Mouse (Mus musculus): ENCODE results near the gene Gm21170. TPM values are rescaled to one million over a fixed set of nuclear protein-coding genes. Genes with fewer than 3 reads are reported as not detected.
"Not testable (repeated sequence)": the region's sequence is repeated elsewhere in the genome, so short reads cannot be mapped to it uniquely, and the experiment has no call there.

Gene Gm21170
- polyA plus RNA-seq (2014; fragmentation: Nextera tagmentation; extraction: Ambion mirVana) = not detected in 2 replicates

GRCm38 (mm10) chrY:47690998-47691397 is at the start of gene Gm21170:
Gm21170 (minus strand) TSS chrY:47691098.
- not testable (repeated sequence) for DNase-seq; H3K27me3 ChIP-seq (ENCODE audit: insufficient read depth, low read length); H3K27ac ChIP-seq (ENCODE audit: low read depth); H3K9me3 ChIP-seq (ENCODE audit: low read depth, low read length); H3K4me2 ChIP-seq; ATAC-seq (ENCODE audit: insufficient read depth); H3K4me1 ChIP-seq (ENCODE audit: insufficient read depth); H3K36me3 ChIP-seq (ENCODE audit: insufficient read depth); H3K9ac ChIP-seq; H3K4me3 ChIP-seq (ENCODE audit: low read depth, low read length)
- no CpG with 5 or more reads among the region's 2 CpGs for WGBS

Other genes starting within 250 kb of the Gm21170 start
- not detected in 2 replicates for gene Gm21256, start 240.1 kb downstream of the Gm21170 start, polyA plus RNA-seq (2014; fragmentation: Nextera tagmentation; extraction: Ambion mirVana)